Mouse (Mus musculus): ENCODE measurements at regions not wholly inside any gene's neighbourhood (a gene's known extent, or its start where the extent isn't known, plus 50 kb on each side); places are given as distances from the start of the nearest gene placed in this dataset.

DNA sequence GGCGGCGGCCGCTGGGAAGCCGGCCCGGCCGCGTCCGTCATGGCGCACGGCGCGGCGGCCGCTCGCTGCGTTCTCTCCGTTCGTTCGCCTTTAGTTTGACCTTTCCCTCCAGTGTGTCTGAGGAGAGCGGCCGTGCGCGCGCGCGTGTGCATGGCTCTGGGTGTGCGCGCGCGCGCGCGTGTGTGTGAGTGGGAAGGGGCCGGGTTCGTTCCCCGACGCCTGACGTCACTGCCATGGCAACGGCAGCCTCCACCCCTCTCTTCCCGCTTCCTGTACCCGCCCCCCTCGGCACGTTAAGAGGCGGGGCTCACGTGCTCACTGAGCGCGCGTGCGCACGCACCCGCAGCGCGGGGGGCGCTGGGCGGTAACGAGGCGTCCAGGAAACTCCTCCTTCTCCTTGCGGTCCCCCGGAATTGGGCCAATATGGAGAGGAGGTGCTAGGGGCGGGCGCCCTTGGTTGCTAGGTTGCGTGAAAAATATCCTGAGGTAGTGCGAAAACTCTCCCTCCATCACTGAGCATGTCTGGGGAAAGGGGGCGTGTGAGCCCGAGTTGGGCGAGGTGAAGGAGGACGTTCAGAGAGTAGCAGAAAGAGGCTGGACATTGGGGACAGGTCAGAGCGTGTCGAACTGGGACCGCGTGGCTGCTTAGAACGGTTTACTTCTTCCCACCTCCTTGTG lies 1862.5 kb upstream of the Lrrc6 start (continued):
- TF ChIP-seq USF1 (IDR thresholded peaks at IDR 0.05; ENCODE audit: low read depth, low read length), result peak; percentile 95
- TF ChIP-seq POLR2AphosphoS2 (IDR thresholded peaks at IDR 0.05; ENCODE audit: low read length), result peak; percentile 61; the same call in 1 of the 2 replicates
- TF ChIP-seq GABPA (IDR thresholded peaks at IDR 0.05; ENCODE audit: low read depth, low read length), result no peak

GRCm38 (mm10) chr15:68362081-68363057 lies 1861.7 kb upstream of the Lrrc6 start:
- Histone ChIP-seq H3K27ac (ENCODE audit: control insufficient read depth, low read depth, low read length) (peak overlapping the region; percentile 91), H3K79me2 (ENCODE audit: control insufficient read depth, insufficient read depth, low read length, poor library complexity) (peaks cover 30% of the 10 kb centered on the region), H3K27me3 (ENCODE audit: control insufficient read depth in 1 of 2, insufficient read depth in 2 of 2, low read length in 2 of 2) (peaks cover 3 to 5% of the 10 kb centered on the region in 2 experiments; a peak in 2 of 4 replicates), H3K9me3 (replicated peaks; ENCODE audit: insufficient read depth, low read length) (no peaks in the 10 kb centered on the region), H3K9ac (ENCODE audit: control insufficient read depth, low read depth, low read length, poor library complexity, severe bottlenecking) (peak overlapping the region; percentile 96), H3K36me3 (ENCODE audit: control insufficient read depth in 1 of 2, insufficient read depth in 2 of 2, low read length in 2 of 2) (peaks cover 0 to 18% of the 10 kb centered on the region in 2 experiments; a peak in 3 of 4 replicates), H3K4me1 (ENCODE audit: control insufficient read depth in 1 of 2, insufficient read depth in 2 of 2, low read length in 2 of 2) (peaks cover 16% of the 10 kb centered on the region in 2 experiments), H3K4me3 (ENCODE audit: control insufficient read depth in 1 of 2, insufficient read depth in 1 of 2, low read depth in 2 of 2, low read length in 2 of 2) (peak overlapping the region; percentile 96)
- peak; percentile 57; the same call in 1 of the 2 replicates for TF ChIP-seq MYC (IDR thresholded peaks at IDR 0.05; ENCODE audit: low read depth, low read length)
- TF ChIP-seq MXI1 (IDR thresholded peaks at IDR 0.05; ENCODE audit: low read depth, low read length), result peak; percentile 72
- 0 out of 2 replicates have a peak, but pooled peaks have one; percentile 38 for TF ChIP-seq ZMIZ1 (IDR thresholded peaks at IDR 0.05; ENCODE audit: low read depth, low read length)
- no peak for TF ChIP-seq MEF2A (IDR thresholded peaks at IDR 0.05; ENCODE audit: extremely low read depth, insufficient replicate concordance, low read depth, low read length, poor library complexity, severe bottlenecking)
- DNase-seq (ENCODE audit: low read depth, low spot score), result peak; percentile 83

DNA sequence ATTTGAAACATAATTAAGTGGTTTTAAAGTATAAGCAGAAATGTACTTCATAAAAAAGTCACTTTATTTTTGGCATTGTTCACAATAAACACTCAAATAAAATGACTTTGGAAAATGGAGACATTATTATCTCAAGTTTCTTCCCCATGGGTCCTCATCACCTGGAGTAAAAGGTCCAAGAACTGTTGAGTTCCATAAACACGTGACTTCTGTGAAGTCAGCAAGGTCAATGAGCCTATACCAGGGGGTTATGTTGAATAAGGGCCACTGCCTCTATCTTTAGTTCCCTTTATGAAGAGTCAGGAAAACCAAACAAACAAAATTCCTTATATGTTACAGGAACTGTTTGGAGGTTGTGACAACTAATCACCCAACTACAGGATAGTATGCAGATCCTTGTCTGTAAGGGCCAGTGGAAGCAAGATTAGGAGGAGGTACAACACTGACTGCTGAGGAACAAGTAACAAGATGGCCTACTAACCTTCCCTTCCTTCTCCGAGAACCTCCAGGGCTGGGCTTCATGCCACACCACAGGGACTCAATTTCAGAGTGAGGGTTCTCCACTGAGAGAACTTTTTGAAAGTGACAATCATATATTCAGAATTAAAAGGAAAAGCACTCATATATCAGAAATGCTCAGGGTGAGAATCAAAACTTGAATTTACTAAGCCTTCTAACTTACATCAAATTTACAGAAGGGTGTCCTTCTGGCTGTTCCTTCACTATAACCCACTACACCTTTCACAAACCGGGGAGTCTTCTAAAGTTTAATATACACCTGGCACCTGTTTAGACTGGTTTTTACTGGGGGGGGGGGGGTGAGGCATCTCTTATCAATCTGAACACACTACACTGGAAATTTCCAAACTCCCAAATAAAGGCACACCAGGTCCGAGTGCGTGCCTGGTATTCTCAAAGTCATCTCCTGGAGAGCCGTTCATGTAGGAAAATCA lies 1860.5 kb upstream of the Lrrc6 start:
- H3K4me1 ChIP-seq (ENCODE audit: control insufficient read depth in 1 of 2, insufficient read depth in 2 of 2, low read length in 2 of 2), result peaks cover 16 to 18% of the 10 kb centered on the region in 2 experiments
- peaks cover 1 to 3% of the 10 kb centered on the region in 2 experiments; a peak in 2 of 4 replicates for H3K27me3 ChIP-seq (ENCODE audit: control insufficient read depth in 1 of 2, insufficient read depth in 2 of 2, low read length in 2 of 2)
- H3K9me3 ChIP-seq (replicated peaks; ENCODE audit: insufficient read depth, low read length), result no peaks in the 10 kb centered on the region
- peaks cover 2 to 22% of the 10 kb centered on the region in 2 experiments; a peak in 3 of 4 replicates for H3K36me3 ChIP-seq (ENCODE audit: control insufficient read depth in 1 of 2, insufficient read depth in 2 of 2, low read length in 2 of 2)
- peak; percentile 76 for DNase-seq (ENCODE audit: low read depth, low spot score)
- H3K4me3 ChIP-seq (ENCODE audit: control insufficient read depth in 1 of 2, insufficient read depth in 1 of 2, low read depth in 2 of 2, low read length in 2 of 2), result peak overlapping the region; percentile 96
- H3K9ac ChIP-seq (ENCODE audit: control insufficient read depth, low read depth, low read length, poor library complexity, severe bottlenecking), result peak overlapping the region; percentile 96
- H3K79me2 ChIP-seq (ENCODE audit: control insufficient read depth, insufficient read depth, low read length, poor library complexity), result peaks cover 32% of the 10 kb centered on the region
- H3K27ac ChIP-seq (ENCODE audit: control insufficient read depth, low read depth, low read length), result peak overlapping the region; percentile 91
- TF ChIP-seq USF1 (IDR thresholded peaks at IDR 0.05; ENCODE audit: low read depth, low read length) (peak; percentile 84), JUND (IDR thresholded peaks at IDR 0.05; ENCODE audit: low read depth, low read length) (no peak), EP300 (IDR thresholded peaks at IDR 0.05; ENCODE audit: low read depth in 1 of 2, low read length in 2 of 2) (peak; percentile 12 to 30; a peak in 2 of 4 replicates), MAX (IDR thresholded peaks at IDR 0.05; ENCODE audit: low read length) (peak; percentile 86), ZNF384 (IDR thresholded peaks at IDR 0.05; ENCODE audit: low read depth, low read length) (no peak), GABPA (IDR thresholded peaks at IDR 0.05; ENCODE audit: low read depth, low read length) (no peak), ZKSCAN1 (IDR thresholded peaks at IDR 0.05; ENCODE audit: low read depth, low read length) (no peak), RAD21 (IDR thresholded peaks at IDR 0.05; ENCODE audit: low read depth, low read length) (no peak), NELFE (IDR thresholded peaks at IDR 0.05; ENCODE audit: low read depth, low read length) (no peak), POLR2A (IDR thresholded peaks at IDR 0.05; ENCODE audit: control insufficient read depth in 1 of 2, insufficient read depth in 1 of 2, low read depth in 1 of 2, low read length in 2 of 2, poor library complexity in 1 of 2) (no peak), GATA1 (IDR thresholded peaks at IDR 0.05; ENCODE audit: low read depth, low read length) (peak; percentile 41), MEF2A (IDR thresholded peaks at IDR 0.05; ENCODE audit: extremely low read depth, insufficient replicate concordance, low read depth, low read length, poor library complexity, severe bottlenecking) (no peak), POLR2AphosphoS2 (IDR thresholded peaks at IDR 0.05; ENCODE audit: low read length) (no peak; the same call in 1 of the 2 replicates), CHD2 (IDR thresholded peaks at IDR 0.05; ENCODE audit: low read length) (no peak), BHLHE40 (IDR thresholded peaks at IDR 0.05; ENCODE audit: borderline replicate concordance, low read depth, low read length) (peak; percentile 78; the same call in 1 of the 2 replicates), MYC (IDR thresholded peaks at IDR 0.05; ENCODE audit: low read depth, low read length) (0 out of 2 replicates have a peak, but pooled peaks have one; percentile 19), TCF12 (IDR thresholded peaks at IDR 0.05; ENCODE audit: low read depth, low read length) (no peak; the same call in 1 of the 2 replicates), TBP (IDR thresholded peaks at IDR 0.05; ENCODE audit: low read depth, low read length) (no peak), UBTF (IDR thresholded peaks at IDR 0.05; ENCODE audit: borderline replicate concordance, insufficient read depth, low read depth, low read length) (0 out of 2 replicates have a peak, but pooled peaks have one; percentile 13)

Measured in MEL (cell line).